Mouse (Mus musculus) lung, embryonic 16.5 days (tissue): ENCODE results near the gene Stk38. TPM values are rescaled to one million over a fixed set of nuclear protein-coding genes. Genes with fewer than 3 reads are reported as not detected.
"Not testable (repeated sequence)": the region's sequence is repeated elsewhere in the genome, so short reads cannot be mapped to it uniquely, and the experiment has no call there.

Source experiments
- ATAC-seq: fragments of 200-750 bp; cut with Nextera tagmentation; 2 replicates; pipeline ENCODE4 v1.8.0; 2017; ENCODE audit warnings: low read depth, mild to moderate bottlenecking, moderate library complexity
- H3K27ac ChIP-seq: fragments of 300-500 bp; sonication (generic); 2 replicates; pipeline ENCODE4 v1.5.1; 2014; ENCODE audit warnings: mild to moderate bottlenecking, control low read depth, low read length
- H3K27me3 ChIP-seq: fragments of 300-500 bp; sonication (generic); 2 replicates; pipeline ENCODE4 v1.6.1; 2014; ENCODE audit warnings: low read depth, low read length, mixed read lengths; ENCODE audit not compliant: control insufficient read depth, insufficient read depth
- H3K36me3 ChIP-seq: fragments of 300-500 bp; sonication (generic); 2 replicates; pipeline ENCODE4 v1.6.1; 2014; ENCODE audit warnings: low read length; ENCODE audit not compliant: control insufficient read depth, insufficient read depth
- H3K4me1 ChIP-seq: fragments of 300-500 bp; sonication (generic); replicated peaks from 2 replicates; pipeline ENCODE4 v1.6.1; 2014; ENCODE audit warnings: low read length, mixed read lengths; ENCODE audit not compliant: control insufficient read depth, insufficient read depth
- H3K4me2 ChIP-seq: fragments of 300-500 bp; sonication (generic); 2 replicates; pipeline ENCODE4 v1.6.1; 2014; ENCODE audit warnings: low read depth, low read length, control low read depth
- H3K4me3 ChIP-seq: fragments of 300-500 bp; sonication (generic); 2 replicates; pipeline ENCODE4 v1.5.1; 2014; ENCODE audit warnings: mild to moderate bottlenecking, low read length, control low read depth
- H3K9ac ChIP-seq: fragments of 300-500 bp; sonication (generic); 2 replicates; pipeline ENCODE4 v1.6.1; 2014; ENCODE audit warnings: low read length, control low read depth
- H3K9me3 ChIP-seq: fragments of 300-500 bp; sonication (generic); 2 replicates; pipeline ENCODE4 v1.6.1; 2016; ENCODE audit warnings: low read length; ENCODE audit not compliant: control insufficient read depth
- WGBS: fragments of 180-500 bp; shearing (Covaris S2); extraction: QIAGEN DNeasy Blood & Tissue Kit; methylation state at CpG from one replicate; pipeline ENCODE4 v1.1.7; 2014; 5-methylcytosine and 5-hydroxymethylcytosine counted together
- polyA plus RNA-seq: library from polyadenylated mRNA; unstranded; fragments of >200 nt; fragmentation: Nextera tagmentation; extraction: Ambion mirVana; gene quantifications from 2 replicates; pipeline ENCODE4 v1.2.1, GENCODE M21; 2015

Stk38 gene
- polyA plus RNA-seq, 1 experiment from 2014 or later: 103 TPM

- WGBS: 44% methylated on average over 7 of the region's 7 CpGs
- H3K27me3 ChIP-seq, ATAC-seq, H3K9me3 ChIP-seq, H3K36me3 ChIP-seq: not testable (repeated sequence)
- peak overlapping the region; percentile 99 for H3K27ac ChIP-seq
- peak overlapping the region; percentile 73 for H3K4me3 ChIP-seq
- peak overlapping the region; percentile 99 for H3K9ac ChIP-seq
- H3K4me2 ChIP-seq: peak overlapping the region; percentile 86
- peaks cover 18% of the 10 kb centered on the region for H3K4me1 ChIP-seq
These were observed 23.4 kb upstream of the Stk38 start for GRCm38 (mm10) chr17:29031085-29031711.

- no peak overlapping the region for H3K9ac ChIP-seq
- H3K27ac ChIP-seq: no peak overlapping the region
- no peaks in the 10 kb centered on the region for H3K9me3 ChIP-seq
- H3K4me2 ChIP-seq: no peak overlapping the region
- no peak overlapping the region for H3K4me3 ChIP-seq
- no peaks in the 10 kb centered on the region for H3K27me3 ChIP-seq
- peaks cover 20% of the 10 kb centered on the region for H3K4me1 ChIP-seq
- WGBS: 83% methylated on average over 6 of the region's 6 CpGs
- ATAC-seq: no peak
- no peaks in the 10 kb centered on the region for H3K36me3 ChIP-seq
These were observed 22.7 kb upstream of the Stk38 start for GRCm38 (mm10) chr17:29030321-29031034.

- Histone ChIP-seq H3K4me3 (no peak overlapping the region), H3K9ac (no peak overlapping the region), H3K4me2 (no peak overlapping the region), H3K4me1 (peaks cover 33% of the 10 kb centered on the region), H3K27me3 (no peaks in the 10 kb centered on the region), H3K9me3 (no peaks in the 10 kb centered on the region), H3K27ac (peak overlapping the region; percentile 26), H3K36me3 (no peaks in the 10 kb centered on the region)
- peak; percentile 67 for ATAC-seq
- WGBS: 14% methylated on average over 5 of the region's 5 CpGs
These were observed 19.0 kb upstream of the Stk38 start for GRCm38 (mm10) chr17:29026652-29027356.

- Histone ChIP-seq H3K27ac (peak overlapping the region; percentile 52; the same call in 1 of the 2 replicates), H3K4me1 (peaks cover 30% of the 10 kb centered on the region), H3K9me3 (no peaks in the 10 kb centered on the region), H3K36me3 (no peaks in the 10 kb centered on the region), H3K4me2 (no peak overlapping the region), H3K27me3 (no peaks in the 10 kb centered on the region), H3K4me3 (no peak overlapping the region), H3K9ac (no peak overlapping the region)
- ATAC-seq: peak; percentile 65; the same call in 1 of the 2 replicates
- WGBS: 19% methylated on average over 10 of the region's 10 CpGs
These were observed 17.2 kb upstream of the Stk38 start for GRCm38 (mm10) chr17:29024896-29025565.

DNA sequence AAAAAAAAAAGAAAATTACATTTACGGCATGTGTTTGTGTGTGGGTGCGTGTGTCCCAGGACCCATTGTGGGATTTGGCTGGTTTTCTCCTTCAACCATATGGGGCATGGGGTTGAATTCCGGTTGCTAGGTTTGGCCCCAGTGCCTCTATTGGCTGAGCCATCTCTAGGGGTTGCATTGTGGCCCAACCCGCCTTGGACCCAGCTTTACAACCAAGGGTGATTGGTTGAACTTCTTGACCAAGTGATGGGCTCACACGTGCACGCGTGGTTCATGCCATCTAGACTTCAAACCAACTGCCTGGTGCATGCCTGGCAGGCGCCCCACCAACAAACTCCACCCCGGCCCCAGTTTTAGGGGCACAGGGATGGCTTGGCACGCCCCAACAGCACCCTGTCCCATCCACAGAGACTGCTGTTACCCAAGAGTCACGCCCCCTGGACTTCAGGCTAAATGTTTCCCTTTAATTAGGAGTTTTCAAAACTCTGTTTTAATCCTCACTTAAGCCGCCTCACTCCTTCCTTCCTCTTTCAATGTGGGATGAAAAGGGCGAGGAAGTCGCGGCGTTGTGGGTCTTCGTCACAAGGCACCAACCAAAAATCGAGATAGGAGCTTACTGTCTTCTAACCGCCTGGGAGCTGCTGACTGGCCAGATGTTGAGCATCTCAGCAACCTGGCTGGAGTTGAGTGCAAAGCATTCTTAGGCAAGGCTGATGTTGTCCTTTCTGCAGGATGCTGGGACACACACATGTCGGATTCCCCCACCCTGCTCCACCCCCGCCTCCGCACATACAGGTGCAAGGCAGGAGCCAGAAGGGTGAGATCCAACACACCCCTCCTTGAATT is 16.5 kb upstream of the Stk38 start:
- no peak overlapping the region for H3K27ac ChIP-seq
- no peak overlapping the region for H3K9ac ChIP-seq
- 71% methylated on average over 22 of the region's 22 CpGs for WGBS
- H3K4me1 ChIP-seq: peaks cover 30% of the 10 kb centered on the region
- no peaks in the 10 kb centered on the region for H3K27me3 ChIP-seq
- H3K36me3 ChIP-seq: no peaks in the 10 kb centered on the region
- H3K4me2 ChIP-seq: no peak overlapping the region
- no peaks in the 10 kb centered on the region for H3K9me3 ChIP-seq
- no peak overlapping the region for H3K4me3 ChIP-seq
- ATAC-seq: no peak

GRCm38 (mm10) chr17:29023346-29023745 is 15.6 kb upstream of the Stk38 start:
- WGBS: 85% methylated on average over 6 of the region's 6 CpGs
- Histone ChIP-seq H3K4me3 (no peak overlapping the region), H3K4me2 (no peak overlapping the region), H3K9ac (no peak overlapping the region), H3K4me1 (peaks cover 30% of the 10 kb centered on the region), H3K27me3 (no peaks in the 10 kb centered on the region), H3K9me3 (no peaks in the 10 kb centered on the region), H3K36me3 (no peaks in the 10 kb centered on the region), H3K27ac (no peak overlapping the region)
- ATAC-seq: no peak

- H3K36me3 ChIP-seq: no peaks in the 10 kb centered on the region
- WGBS: 25% methylated on average over 15 of the region's 15 CpGs
These were observed 14.5 kb upstream of the Stk38 start for GRCm38 (mm10) chr17:29022230-29022819.

GRCm38 (mm10) chr17:29020444-29020843 is 12.6 kb upstream of the Stk38 start:
- no peak overlapping the region for H3K27ac ChIP-seq
- 0 out of 2 replicates have a peak, but pooled peaks have one; percentile 53 for ATAC-seq
- H3K9me3 ChIP-seq: no peaks in the 10 kb centered on the region
- H3K4me3 ChIP-seq: no peak overlapping the region
- H3K4me2 ChIP-seq: no peak overlapping the region
- H3K27me3 ChIP-seq: no peaks in the 10 kb centered on the region
- peaks cover 14% of the 10 kb centered on the region for H3K4me1 ChIP-seq
- H3K36me3 ChIP-seq: no peaks in the 10 kb centered on the region
- H3K9ac ChIP-seq: no peak overlapping the region

More at GRCm38 (mm10) chr17:29022230-29022819, 14.5 kb upstream of the Stk38 start:
- Histone ChIP-seq H3K4me1 (peaks cover 29% of the 10 kb centered on the region), H3K9ac (no peak overlapping the region), H3K4me3 (no peak overlapping the region), H3K27me3 (no peaks in the 10 kb centered on the region), H3K4me2 (no peak overlapping the region), H3K9me3 (no peaks in the 10 kb centered on the region), H3K27ac (no peak overlapping the region)
- no peak for ATAC-seq
